Mouse (Mus musculus) MEL (cell line): Measurements from ENCODE around the gene Rtf1. TPM values are rescaled to one million over a fixed set of nuclear protein-coding genes. Genes with fewer than 3 reads are reported as not detected.

Experiments
- DNase-seq: peaks from one replicate; pipeline ENCODE4 v3.0.0; 2011; ENCODE audit warnings: low read depth, low spot score
- H3K27ac ChIP-seq: 2 replicates; pipeline ENCODE4 v1.5.1; 2012; ENCODE audit warnings: low read depth, mild to moderate bottlenecking, control low read depth, low read length, moderate library complexity; ENCODE audit not compliant: control insufficient read depth
- H3K27me3 ChIP-seq, 2 experiments: fragments of 150-350 bp in 1 of 2; sonication (generic) in 1 of 2; 2 replicates each; pipeline ENCODE4 v1.6.1; 2012; ENCODE audit warnings: low read length in 2 of 2, mild to moderate bottlenecking in 2 of 2, improper control_type of control experiment in 1 of 2, moderate library complexity in 1 of 2; ENCODE audit not compliant: insufficient read depth in 2 of 2, control insufficient read depth in 1 of 2
- H3K36me3 ChIP-seq, 2 experiments: 2 replicates each; pipeline ENCODE4 v1.6.1; 2012 to 2014; ENCODE audit warnings: low read length in 2 of 2, improper control_type of control experiment in 1 of 2, inconsistent platforms in 1 of 2, mild to moderate bottlenecking in 1 of 2; ENCODE audit not compliant: insufficient read depth in 2 of 2, control insufficient read depth in 1 of 2
- H3K4me1 ChIP-seq, 2 experiments: fragments of 150-350 bp in 1 of 2; sonication (generic) in 1 of 2; 2 replicates each; pipeline ENCODE4 v1.6.1; 2012; ENCODE audit warnings: low read length in 2 of 2, improper control_type of control experiment in 1 of 2, mild to moderate bottlenecking in 1 of 2; ENCODE audit not compliant: insufficient read depth in 2 of 2, control insufficient read depth in 1 of 2
- H3K4me3 ChIP-seq, 2 experiments: fragments of 150-350 bp in 1 of 2; sonication (generic) in 1 of 2; 2 replicates each; pipeline ENCODE4 v1.5.1; 2012; ENCODE audit warnings: low read depth in 2 of 2, low read length in 2 of 2, mild to moderate bottlenecking in 2 of 2, moderate library complexity in 2 of 2, control low read depth in 1 of 2, improper control_type of control experiment in 1 of 2; ENCODE audit not compliant: control insufficient read depth in 1 of 2, insufficient read depth in 1 of 2
- H3K79me2 ChIP-seq: 2 replicates; pipeline ENCODE4 v1.6.1; 2012; ENCODE audit warnings: mild to moderate bottlenecking, low read length, moderate library complexity; ENCODE audit not compliant: control insufficient read depth, poor library complexity, insufficient read depth
- H3K9ac ChIP-seq: 2 replicates; pipeline ENCODE4 v1.6.1; 2012; ENCODE audit warnings: low read depth, mild to moderate bottlenecking, control low read depth, low read length, moderate library complexity; ENCODE audit not compliant: control insufficient read depth, poor library complexity, severe bottlenecking
- H3K9me3 ChIP-seq: fragments of 150-350 bp; sonication (generic); replicated peaks from 2 replicates; pipeline ENCODE4 v1.6.1; 2012; ENCODE audit warnings: mild to moderate bottlenecking, low read length, improper control_type of control experiment, moderate library complexity; ENCODE audit not compliant: insufficient read depth
- CTCF ChIP-seq, 3 experiments: IDR thresholded peaks in 2 of 3; conservative IDR thresholded peaks in 1 of 3; 2 replicates each; pipeline ENCODE4 v1.5.1; 2011 to 2012; ENCODE audit warnings: low read length in 3 of 3, low read depth in 2 of 3, mild to moderate bottlenecking in 2 of 3, improper control_type of control experiment in 1 of 3, inconsistent platforms in 1 of 3, mixed read lengths in 1 of 3, moderate library complexity in 1 of 3; ENCODE audit not compliant: control insufficient read depth in 1 of 3, insufficient read depth in 1 of 3, poor library complexity in 1 of 3, severe bottlenecking in 1 of 3
- E2F4 ChIP-seq: IDR thresholded peaks from 2 replicates; pipeline ENCODE4 v1.6.1; 2011; ENCODE audit warnings: low read depth, low read length, improper control_type of control experiment, borderline replicate concordance
- ELF1 ChIP-seq: IDR thresholded peaks from 2 replicates; pipeline ENCODE4 v1.6.1; 2014; ENCODE audit warnings: low read depth, mild to moderate bottlenecking, inconsistent platforms, low read length, improper control_type of control experiment, moderate library complexity
- ETS1 ChIP-seq: IDR thresholded peaks from 2 replicates; pipeline ENCODE4 v1.6.1; 2012; ENCODE audit warnings: low read depth, mild to moderate bottlenecking, inconsistent platforms, low read length, improper control_type of control experiment, moderate library complexity
- GATA1 ChIP-seq: IDR thresholded peaks from 2 replicates; pipeline ENCODE4 v1.6.1; 2011; ENCODE audit warnings: low read depth, low read length, improper control_type of control experiment
- JUND ChIP-seq: IDR thresholded peaks from 2 replicates; pipeline ENCODE4 v1.6.1; 2011; ENCODE audit warnings: low read depth, mild to moderate bottlenecking, improper control_type of control experiment, low read length
- MAFK ChIP-seq: IDR thresholded peaks from 2 replicates; pipeline ENCODE4 v1.6.1; 2011; ENCODE audit warnings: low read depth, mild to moderate bottlenecking, low read length, improper control_type of control experiment, borderline replicate concordance
- MAX ChIP-seq: IDR thresholded peaks from 2 replicates; pipeline ENCODE4 v1.6.1; 2011; ENCODE audit warnings: low read length, improper control_type of control experiment
- MAZ ChIP-seq: IDR thresholded peaks from 2 replicates; pipeline ENCODE4 v1.6.1; 2012; ENCODE audit warnings: low read depth, mild to moderate bottlenecking, inconsistent platforms, low read length, improper control_type of control experiment
- MEF2A ChIP-seq: IDR thresholded peaks from 2 replicates; pipeline ENCODE4 v1.6.1; 2014; ENCODE audit warnings: low read depth, mild to moderate bottlenecking, inconsistent platforms, low read length, improper control_type of control experiment; ENCODE audit not compliant: poor library complexity, insufficient replicate concordance, severe bottlenecking; ENCODE audit errors: extremely low read depth
- MXI1 ChIP-seq: IDR thresholded peaks from 2 replicates; pipeline ENCODE4 v1.6.1; 2011; ENCODE audit warnings: mild to moderate bottlenecking, low read depth, low read length, improper control_type of control experiment
- MYB ChIP-seq: IDR thresholded peaks from 2 replicates; pipeline ENCODE4 v1.6.1; 2011; ENCODE audit warnings: mild to moderate bottlenecking, low read depth, low read length, improper control_type of control experiment
- MYC ChIP-seq: IDR thresholded peaks from 2 replicates; pipeline ENCODE4 v1.6.1; 2011; ENCODE audit warnings: low read depth, mild to moderate bottlenecking, low read length, improper control_type of control experiment, moderate library complexity
- NELFE ChIP-seq: IDR thresholded peaks from 2 replicates; pipeline ENCODE4 v1.6.1; 2011; ENCODE audit warnings: low read depth, low read length, improper control_type of control experiment
- NRF1 ChIP-seq: IDR thresholded peaks from 2 replicates; pipeline ENCODE4 v1.6.1; 2014; ENCODE audit warnings: low read depth, mild to moderate bottlenecking, inconsistent platforms, low read length, improper control_type of control experiment, moderate library complexity; ENCODE audit not compliant: poor library complexity, insufficient read depth, severe bottlenecking
- POLR2A ChIP-seq, 2 experiments: IDR thresholded peaks; 2 replicates each; pipeline ENCODE4 v1.6.1; 2011 to 2012; ENCODE audit warnings: low read length in 2 of 2, mild to moderate bottlenecking in 2 of 2, control low read depth in 1 of 2, improper control_type of control experiment in 1 of 2, low read depth in 1 of 2, moderate library complexity in 1 of 2; ENCODE audit not compliant: control insufficient read depth in 1 of 2, insufficient read depth in 1 of 2, poor library complexity in 1 of 2
- SIN3A ChIP-seq: IDR thresholded peaks from 2 replicates; pipeline ENCODE4 v1.6.1; 2012; ENCODE audit warnings: low read length, improper control_type of control experiment, inconsistent platforms
- TAL1 ChIP-seq: IDR thresholded peaks from 2 replicates; pipeline ENCODE4 v1.6.1; 2012; ENCODE audit warnings: mild to moderate bottlenecking, inconsistent platforms, low read length, moderate library complexity, mixed read lengths
- TBP ChIP-seq: IDR thresholded peaks from 2 replicates; pipeline ENCODE4 v1.8.0; 2011; ENCODE audit warnings: low read depth, low read length, improper control_type of control experiment
- UBTF ChIP-seq: IDR thresholded peaks from 2 replicates; pipeline ENCODE4 v1.6.1; 2012; ENCODE audit warnings: low read depth, mild to moderate bottlenecking, inconsistent platforms, low read length, improper control_type of control experiment, moderate library complexity, borderline replicate concordance; ENCODE audit not compliant: insufficient read depth
- USF1 ChIP-seq: IDR thresholded peaks from 2 replicates; pipeline ENCODE4 v1.6.1; 2014; ENCODE audit warnings: low read depth, mild to moderate bottlenecking, inconsistent platforms, low read length, improper control_type of control experiment, moderate library complexity
- USF2 ChIP-seq, 2 experiments: IDR thresholded peaks; 2 replicates each; pipeline ENCODE4 v1.6.1; 2011 to 2012; ENCODE audit warnings: improper control_type of control experiment in 2 of 2, low read length in 2 of 2, borderline replicate concordance in 1 of 2, inconsistent platforms in 1 of 2, low read depth in 1 of 2, mild to moderate bottlenecking in 1 of 2; ENCODE audit not compliant: insufficient read depth in 1 of 2
- ZC3H11A ChIP-seq: IDR thresholded peaks from 2 replicates; pipeline ENCODE4 v1.6.1; 2012; ENCODE audit warnings: low read depth, mild to moderate bottlenecking, inconsistent platforms, low read length, improper control_type of control experiment
- ZKSCAN1 ChIP-seq: IDR thresholded peaks from 2 replicates; pipeline ENCODE4 v1.6.1; 2012; ENCODE audit warnings: low read depth, mild to moderate bottlenecking, inconsistent platforms, low read length, improper control_type of control experiment, moderate library complexity
- ZMIZ1 ChIP-seq: IDR thresholded peaks from 2 replicates; pipeline ENCODE4 v1.6.1; 2012; ENCODE audit warnings: low read depth, mild to moderate bottlenecking, inconsistent platforms, low read length, improper control_type of control experiment, moderate library complexity
- ZNF384 ChIP-seq: IDR thresholded peaks from 2 replicates; pipeline ENCODE4 v1.6.1; 2012; ENCODE audit warnings: low read depth, mild to moderate bottlenecking, inconsistent platforms, low read length, improper control_type of control experiment
- polyA plus RNA-seq, 2 experiments: library from polyadenylated mRNA; stranded (reverse) in 1 of 2; unstranded in 1 of 2; fragments of >175 nt in 1 of 2; fragments of >200 nt in 1 of 2; gene quantifications; 2 replicates each; pipeline versions ENCODE4 v1.2.1 to v1.2.4; 2012; ENCODE audit warnings: low replicate concordance in 2 of 2, low read depth in 1 of 2; ENCODE audit not compliant: insufficient read length in 2 of 2, insufficient read depth in 1 of 2, missing spikeins in 1 of 2
- total RNA-seq: library from RNA; depleted of rRNA; stranded (reverse); fragments of 300-350 nt; gene quantifications from 2 replicates; pipeline ENCODE4 v1.2.3, GENCODE M21; 2012

Gene Rtf1
- total and polyA plus RNA-seq, 3 experiments, result 10.6 to 46.0 TPM; not detected in 1

DNA sequence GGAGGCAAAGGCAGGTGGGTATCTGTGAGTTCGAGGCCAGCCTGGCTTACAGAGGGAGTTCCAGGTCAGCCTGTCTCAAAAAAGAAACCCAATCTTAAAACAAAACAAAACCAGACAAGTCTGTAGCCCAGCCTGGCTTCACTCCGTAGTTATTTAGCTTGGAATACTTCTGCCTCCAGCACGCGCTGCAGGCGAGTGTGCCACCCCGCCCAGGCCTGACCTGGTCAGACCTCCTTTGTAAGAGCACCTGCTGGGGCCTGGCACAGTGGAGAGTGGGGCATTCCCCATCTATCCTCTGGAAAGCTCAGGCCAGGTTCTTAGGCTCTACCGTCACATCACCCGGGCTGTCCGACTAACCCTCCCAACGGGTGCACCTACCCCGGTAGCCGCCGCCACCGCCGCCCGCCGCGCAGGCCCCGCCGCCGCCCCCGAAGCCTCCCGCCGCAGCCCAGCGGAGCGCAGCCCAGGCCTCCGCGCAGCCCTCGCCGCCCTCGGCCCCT, 82.8 kb downstream of the Rtf1 start:
- Histone ChIP-seq H3K4me3 (peak overlapping the region; percentile 48 to 67; a peak in 3 of 4 replicates), H3K9me3 (no peaks in the 10 kb centered on the region), H3K27ac (no peak overlapping the region), H3K27me3 (no peaks in the 10 kb centered on the region), H3K79me2 (no peaks in the 10 kb centered on the region), H3K4me1 (no peaks in the 10 kb centered on the region), H3K9ac (peak overlapping the region; percentile 59), H3K36me3 (no peaks in the 10 kb centered on the region)
- DNase-seq, result no peak
- TF ChIP-seq ZNF384 (no peak), MEF2A (no peak), MYC (no peak), ZC3H11A (no peak), GATA1 (no peak), UBTF (no peak), SIN3A (no peak), E2F4 (no peak), USF1 (no peak), NRF1 (no peak), NELFE (no peak), MAFK (no peak), ELF1 (no peak), ZKSCAN1 (no peak), TAL1 (no peak), USF2 (IDR thresholded peaks at IDR 0.05; ENCODE audit: borderline replicate concordance in 1 of 2, insufficient read depth in 1 of 2, low read depth in 1 of 2, low read length in 2 of 2) (no peak)

DNA sequence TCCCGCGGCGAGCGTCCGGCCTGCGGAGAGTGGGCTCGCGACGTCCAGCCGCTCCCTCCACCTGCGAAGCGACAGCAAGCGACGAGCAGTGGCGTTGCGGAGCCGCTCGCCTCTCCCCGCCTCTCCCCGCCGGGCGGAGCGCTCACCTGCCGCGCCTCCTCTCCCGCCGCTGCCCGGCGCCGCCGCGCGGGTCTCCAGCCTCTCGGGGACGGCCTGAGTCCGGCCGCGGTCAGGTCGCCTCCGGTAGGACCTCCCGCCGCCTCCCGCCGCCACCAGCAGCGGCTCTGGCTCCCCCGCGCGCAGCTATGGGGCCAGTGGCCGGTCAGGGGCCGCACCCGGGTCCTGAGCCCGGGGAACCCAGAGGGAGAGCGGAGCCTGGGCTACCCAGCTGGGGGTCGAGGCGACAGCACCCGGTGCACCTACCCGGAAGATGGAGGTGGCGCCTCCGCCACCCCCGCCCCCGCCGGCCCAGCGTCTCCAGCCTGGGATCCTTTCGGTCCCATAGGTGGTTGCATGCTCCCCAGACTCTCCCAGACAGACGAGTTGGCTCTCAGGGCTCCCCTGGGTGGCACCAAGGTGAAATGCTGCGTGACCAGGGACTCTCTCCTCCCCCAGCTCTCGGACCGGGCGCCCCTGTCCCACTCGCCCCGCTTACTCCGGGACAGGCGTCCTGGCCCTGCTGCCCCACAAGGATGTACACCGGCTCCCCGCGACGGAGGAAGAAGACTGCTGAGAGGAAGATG, 83.4 kb downstream of the Rtf1 start:
- no peak for TF ChIP-seq MYC
- no peak for TF ChIP-seq ZMIZ1
- TF ChIP-seq SIN3A, result no peak
- TF ChIP-seq POLR2A (IDR thresholded peaks at IDR 0.05; ENCODE audit: control insufficient read depth in 1 of 2, insufficient read depth in 1 of 2, low read depth in 1 of 2, low read length in 2 of 2, poor library complexity in 1 of 2), result no peak
- no peak for TF ChIP-seq MYB
- TF ChIP-seq TBP, result no peak
- no peak for TF ChIP-seq UBTF
- TF ChIP-seq ETS1, result no peak
- no peak for TF ChIP-seq ELF1
- TF ChIP-seq CTCF (IDR thresholded peaks at IDR 0.05 in 2 of 3, conservative IDR thresholded peaks at IDR 0.05 in 1 of 3; ENCODE audit: control insufficient read depth in 1 of 3, insufficient read depth in 1 of 3, low read depth in 2 of 3, low read length in 3 of 3, poor library complexity in 1 of 3, severe bottlenecking in 1 of 3), result no peak
- no peak for TF ChIP-seq USF1
- TF ChIP-seq MAZ, result no peak
- TF ChIP-seq NRF1, result no peak
- no peak for TF ChIP-seq MXI1
- TF ChIP-seq MAFK, result no peak
- TF ChIP-seq JUND, result no peak
- TF ChIP-seq MAX, result no peak
- Histone ChIP-seq H3K4me3 (peak overlapping the region; percentile 48 to 67), H3K9ac (peak overlapping the region; percentile 59), H3K79me2 (no peaks in the 10 kb centered on the region), H3K9me3 (no peaks in the 10 kb centered on the region), H3K4me1 (no peaks in the 10 kb centered on the region), H3K36me3 (no peaks in the 10 kb centered on the region), H3K27ac (no peak overlapping the region), H3K27me3 (no peaks in the 10 kb centered on the region)
- DNase-seq, result peak; percentile 24
